7 mouse cellular contexts compared by ENCODE assay signal in genomic region chr13:118403544-118403943, GRCm38 (mm10). TPM values are rescaled to one million over a fixed set of nuclear protein-coding genes. Genes with fewer than 3 reads are reported as not detected.
DNase-seq lines count a peak whose midpoint lies in the region; ATAC-seq and TF ChIP-seq lines count a peak whose summit lies in the region.

No protein-coding gene starts in this region.

- TF ChIP-seq CTCF in liver, adult 2 months (IDR thresholded peaks at IDR 0.05; ENCODE audit: low read depth, low read length) = peak; percentile 66
- peak; percentile 60 for TF ChIP-seq CTCF in Patski (IDR thresholded peaks at IDR 0.05)

- H3K27ac ChIP-seq in liver, adult 2 months (replicated peaks; ENCODE audit: insufficient read depth, low read depth, low read length) = no peak overlapping the region
- H3K27ac ChIP-seq in liver, embryonic 12.5 days = no peak overlapping the region

- CTCF ChIA-PET in Patski (lab: Charles Lee) = interaction anchor here (0.7 to 1.7 kb wide), 5 partner anchors 14 to 978 kb away, joined by 3 to 4 read pairs (median 3); no protein-coding TSS in a partner anchor

- H3K4me1 ChIP-seq in liver, adult 2 months (ENCODE audit: control insufficient read depth, insufficient read depth, low read length) = no peaks in the 10 kb centered on the region
- H3K4me1 ChIP-seq in liver, embryonic 12.5 days = no peaks in the 10 kb centered on the region

- DNase-seq in liver, adult 2 months (ENCODE audit: extremely low read depth, low read depth, low spot score) = peak; percentile 28
- no peak for DNase-seq in Patski (ENCODE audit: low read depth, low spot score)
- peak; percentile 46 for DNase-seq in embryo, embryonic 11.5 days (ENCODE audit: low read depth, low spot score)
- DNase-seq in naive thymus-derived CD4-positive, alpha-beta T cell, adult 2 months (ENCODE audit: low read depth) = peak; percentile 15
- no peak for DNase-seq in ovary, postnatal 14 days (ENCODE audit: low spot score)
- no peak for DNase-seq in spleen, postnatal 14 days (ENCODE audit: low spot score in 2 of 2)

- no peak overlapping the region for H3K9ac ChIP-seq in liver, adult 2 months (ENCODE audit: low read depth, low read length)
- H3K9ac ChIP-seq in liver, embryonic 12.5 days = no peak overlapping the region

- no peak for ATAC-seq in liver, embryonic 12.5 days
- ATAC-seq in Patski = no peak

- H3K9me3 ChIP-seq in liver, embryonic 12.5 days (replicated peaks) = no peaks in the 10 kb centered on the region

- POLR2A ChIA-PET in Patski (lab: Charles Lee) = no interaction called here

- no peaks in the 10 kb centered on the region for H3K36me3 ChIP-seq in liver, adult 2 months (ENCODE audit: control insufficient read depth, insufficient read depth, low read length)
- H3K36me3 ChIP-seq in liver, embryonic 12.5 days = no peaks in the 10 kb centered on the region

- no peaks in the 10 kb centered on the region for H3K79me2 ChIP-seq in liver, adult 2 months (ENCODE audit: control insufficient read depth, insufficient read depth, low read length)

- H3K4me3 ChIP-seq in liver, adult 2 months (ENCODE audit: insufficient read depth, low read depth, low read length) = no peak overlapping the region
- no peak overlapping the region for H3K4me3 ChIP-seq in liver, embryonic 12.5 days

- no peaks in the 10 kb centered on the region for H3K27me3 ChIP-seq in liver, adult 2 months (ENCODE audit: control insufficient read depth, insufficient read depth, low read length)
- H3K27me3 ChIP-seq in liver, embryonic 12.5 days (replicated peaks) = no peaks in the 10 kb centered on the region
- peaks cover 21% of the 10 kb centered on the region for H3K27me3 ChIP-seq in Patski

- no peak overlapping the region for H3K4me2 ChIP-seq in liver, embryonic 12.5 days

- TF ChIP-seq POLR2A in liver, adult 2 months (IDR thresholded peaks at IDR 0.05; ENCODE audit: extremely low read depth, insufficient read depth, low read length) = no peak

- in situ Hi-C loops in Patski (cut with MboI; ENCODE audit: low pct_unique_long_range_greater_than_20kb) = loop anchor here (5.0 to 10.0 kb wide), 2 partner anchors 931 to 959 kb away; no protein-coding TSS in a partner anchor

RNA-seq across cellular contexts. Expression of gene Mrps30, which starts 16.5 kb away (rescaled TPM):
- 10.6 and 11.2 TPM in 2 replicates for total RNA-seq in liver, adult 2 months (2014; rRNA removed)
- 13.1 and 14.2 TPM in 2 replicates for polyA plus RNA-seq in liver, adult 2 months (2012; rRNA removed)
- polyA plus RNA-seq in liver, embryonic 12.5 days (2016; fragmentation: Nextera tagmentation; extraction: Ambion mirVana) = 31.9 and 33.3 TPM in 2 replicates
- 23.2 TPM for polyA plus RNA-seq in Patski (2021)

RNA-seq across cellular contexts. Expression of gene B430218F22Rik, which starts 17.1 kb away (rescaled TPM):
- 0.09 TPM in 1 of 2 replicates, not detected in the other for total RNA-seq in liver, adult 2 months (2014; rRNA removed)
- 0.05 and 0.10 TPM in 2 replicates for polyA plus RNA-seq in liver, adult 2 months (2012; rRNA removed)
- 0.25 and 1.0 TPM in 2 replicates for polyA plus RNA-seq in liver, embryonic 12.5 days (2016; fragmentation: Nextera tagmentation; extraction: Ambion mirVana)
- 0.37 TPM for polyA plus RNA-seq in Patski (2021)

Comparison
In these comparisons a context has a peak if more than half of its experiments do, and no peak if none do; other contexts are left out.
1. DNase-seq: peak in liver, adult 2 months (single experiment), embryo, embryonic 11.5 days (single experiment) and naive thymus-derived CD4-positive, alpha-beta T cell, adult 2 months (single experiment); none in Patski (single experiment), ovary, postnatal 14 days (single experiment) and spleen, postnatal 14 days (0 of 2).